Mouse (Mus musculus) neural tube, embryonic 15.5 days (tissue): ENCODE results near the gene Clcn6. TPM values are rescaled to one million over a fixed set of nuclear protein-coding genes. Genes with fewer than 3 reads are reported as not detected.
A peak's percentile ranks its signal among the peaks of the same experiment; 100 is the strongest.

Experiments
- ATAC-seq: fragments of 200-750 bp; cut with Nextera tagmentation; 2 replicates; pipeline ENCODE4 v1.8.0; 2017; ENCODE audit warnings: mild to moderate bottlenecking, moderate TSS enrichment, moderate library complexity; ENCODE audit not compliant: low FRiP score
- H3K27ac ChIP-seq: fragments of 300-500 bp; sonication (generic); replicated peaks from 2 replicates; pipeline ENCODE4 v1.5.1; 2015; ENCODE audit warnings: mild to moderate bottlenecking, inconsistent platforms
- H3K27me3 ChIP-seq: fragments of 300-500 bp; sonication (generic); replicated peaks from 2 replicates; pipeline ENCODE4 v1.6.1; 2015; ENCODE audit warnings: inconsistent platforms
- H3K36me3 ChIP-seq: fragments of 300-500 bp; sonication (generic); 2 replicates; pipeline ENCODE4 v1.6.1; 2015; ENCODE audit warnings: inconsistent platforms
- H3K4me1 ChIP-seq: fragments of 300-500 bp; sonication (generic); 2 replicates; pipeline ENCODE4 v1.6.1; 2015; ENCODE audit warnings: inconsistent platforms
- H3K4me2 ChIP-seq: fragments of 300-500 bp; sonication (generic); 2 replicates; pipeline ENCODE4 v1.6.1; 2015; ENCODE audit warnings: inconsistent platforms, mild to moderate bottlenecking, moderate library complexity
- H3K4me3 ChIP-seq: fragments of 300-500 bp; sonication (generic); replicated peaks from 2 replicates; pipeline ENCODE4 v1.5.1; 2015; ENCODE audit warnings: mild to moderate bottlenecking, inconsistent platforms
- H3K9ac ChIP-seq: fragments of 300-500 bp; sonication (generic); replicated peaks from 2 replicates; pipeline ENCODE4 v1.6.1; 2015; ENCODE audit warnings: mild to moderate bottlenecking, inconsistent platforms
- H3K9me3 ChIP-seq: fragments of 300-500 bp; sonication (generic); replicated peaks from 2 replicates; pipeline ENCODE4 v1.6.1; 2016; ENCODE audit warnings: inconsistent platforms
- WGBS: fragments of 180-500 bp; shearing (Covaris S2); methylation state at CpG from one replicate; pipeline ENCODE4 v1.1.7; 2015; ENCODE audit warnings: mixed read lengths; 5-methylcytosine and 5-hydroxymethylcytosine counted together
- polyA plus RNA-seq: library from polyadenylated mRNA; unstranded; fragments of >200 nt; fragmentation: Nextera tagmentation; extraction: Ambion mirVana; gene quantifications from 2 replicates; pipeline ENCODE4 v1.2.1, GENCODE M21; 2015

The Clcn6 gene
- polyA plus RNA-seq, result 28.0 and 29.0 TPM in 2 replicates

DNA sequence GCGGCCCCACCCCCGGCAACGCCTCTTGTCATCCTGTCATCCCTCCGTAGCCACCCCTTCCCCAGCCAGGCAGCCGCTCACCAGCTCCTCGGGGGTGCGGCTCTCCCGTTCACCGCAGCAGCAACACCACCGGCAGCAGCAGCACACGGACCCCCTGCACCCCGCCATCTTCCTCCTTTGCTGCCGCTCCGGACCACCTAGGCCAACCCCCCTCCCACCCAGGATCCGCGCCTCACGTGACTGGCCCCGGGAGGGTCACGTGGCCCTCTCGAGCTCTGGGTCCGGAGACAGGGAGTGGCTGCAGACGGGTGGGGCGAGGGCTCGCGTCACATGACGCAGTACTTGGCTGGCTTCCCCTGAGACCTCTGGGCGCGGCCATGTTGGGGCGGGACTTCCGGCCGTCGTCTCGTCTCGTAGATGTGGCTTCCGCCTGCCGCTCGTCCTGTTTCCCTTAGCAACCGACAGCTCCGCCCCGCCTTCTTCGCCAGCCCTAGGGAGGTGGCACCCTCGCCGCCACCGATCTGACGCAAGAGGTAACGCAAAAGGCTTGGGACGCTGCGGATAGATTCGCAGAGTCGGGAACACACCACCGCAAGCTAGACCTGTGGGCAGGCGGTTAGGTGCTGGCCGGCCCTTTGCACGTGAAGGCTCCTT is at the start of gene Clcn6, which contains the start of gene Mthfr:
Clcn6 (minus strand) TSS at position 222 of the 654 bp plus-strand sequence.
Mthfr (plus strand) TSS at position 478 of the 654 bp plus-strand sequence.
- ATAC-seq, result peak; percentile 93
- H3K36me3 ChIP-seq, result peaks cover 14% of the 10 kb centered on the region
- peak within 1 kb of the TSS; percentile 86 for H3K4me2 ChIP-seq
- peaks cover 55% of the 10 kb centered on the region for H3K4me1 ChIP-seq
- H3K27me3 ChIP-seq, result no peaks in the 10 kb centered on the region
- H3K9ac ChIP-seq, result peak within 1 kb of the TSS; percentile 81
- H3K4me3 ChIP-seq, result peak within 1 kb of the TSS; percentile 92
- WGBS, result under 1% methylated on average over 53 of the region's 54 CpGs
- H3K9me3 ChIP-seq, result no peaks in the 10 kb centered on the region
- H3K27ac ChIP-seq, result peak within 1 kb of the TSS; percentile 94

DNA sequence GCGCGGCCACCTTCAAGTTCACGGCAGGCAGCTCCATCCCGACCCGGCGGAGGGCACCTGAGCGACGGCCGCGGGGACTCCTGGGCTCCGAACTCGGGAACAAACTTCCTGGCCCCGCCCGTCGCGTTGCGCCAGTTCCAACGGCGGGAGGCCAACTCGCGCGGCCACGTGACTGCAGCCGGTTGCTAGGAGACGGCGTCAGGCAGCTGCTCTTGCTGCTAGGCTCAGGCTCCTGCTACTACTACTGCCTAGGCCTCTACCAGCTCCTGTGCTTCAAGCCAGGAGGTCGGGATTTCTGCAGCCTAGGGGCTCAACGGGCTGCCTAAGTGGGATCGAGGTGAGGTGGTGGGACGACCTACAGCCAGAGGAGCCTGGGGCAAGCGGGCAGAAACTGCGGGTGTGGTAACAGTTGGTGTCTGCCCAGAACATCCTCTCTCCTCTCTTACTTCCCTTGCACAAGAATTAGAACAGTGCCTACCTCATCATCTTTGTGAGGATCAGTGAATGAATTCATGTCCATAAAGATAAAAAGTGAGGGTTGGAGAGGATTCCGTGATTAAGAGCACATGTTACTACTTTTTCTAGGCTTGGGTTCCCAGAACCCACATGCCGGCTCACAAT is 49.4 kb upstream of the Clcn6 start, which contains the start of gene Agtrap:
Agtrap (minus strand) TSS at position 125 of the 621 bp plus-strand sequence.
- Histone ChIP-seq H3K4me2 (peak within 1 kb of the TSS; percentile 83), H3K4me1 (peaks cover 37% of the 10 kb centered on the region), H3K27ac (peak within 1 kb of the TSS; percentile 70), H3K27me3 (no peaks in the 10 kb centered on the region), H3K36me3 (no peaks in the 10 kb centered on the region), H3K9ac (peak within 1 kb of the TSS; percentile 52), H3K4me3 (peak within 1 kb of the TSS; percentile 56), H3K9me3 (no peaks in the 10 kb centered on the region)
- WGBS, result 4% methylated on average over 34 of the region's 34 CpGs
- peak; percentile 92 for ATAC-seq

DNA sequence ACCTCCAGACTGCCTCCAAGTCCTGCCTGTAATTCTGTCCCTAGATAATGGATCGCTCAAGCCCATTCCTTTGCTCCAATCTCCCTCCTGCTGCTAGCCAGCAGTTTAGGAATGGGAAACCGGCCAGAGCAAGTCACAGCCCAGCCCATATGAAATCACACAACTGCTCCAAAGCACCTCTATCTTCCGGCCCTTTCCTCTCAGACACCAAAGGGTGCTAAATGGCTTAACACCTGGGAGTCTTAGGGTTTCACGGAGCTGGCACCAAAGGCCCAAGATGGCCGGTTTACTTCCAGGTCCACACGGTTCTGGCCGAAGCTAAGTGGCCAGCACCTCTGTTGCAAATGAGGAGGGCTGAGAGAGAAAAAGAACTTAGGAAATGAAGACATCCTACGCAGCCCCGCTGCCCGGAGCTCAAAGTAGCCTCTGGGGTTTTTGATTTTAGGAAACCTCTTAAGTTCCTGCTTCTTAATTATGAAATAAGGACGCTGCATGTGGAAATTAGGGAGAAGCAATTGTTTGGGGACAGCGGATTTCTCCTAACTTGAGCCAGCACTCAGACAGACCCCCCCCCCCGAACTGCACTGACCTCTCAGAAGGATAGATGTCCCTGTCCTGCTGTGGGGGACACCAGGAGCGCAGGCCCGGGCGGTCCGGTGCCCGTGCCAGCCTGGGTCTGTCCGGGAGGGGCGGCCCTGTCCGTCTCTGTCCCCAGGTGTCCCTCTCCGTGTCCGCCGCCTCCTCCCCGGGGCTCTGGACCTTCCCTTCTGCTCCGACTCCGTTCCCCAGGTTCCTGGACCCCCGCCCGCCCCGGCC is 48.7 kb upstream of the Clcn6 start:
- Histone ChIP-seq H3K36me3 (no peaks in the 10 kb centered on the region), H3K4me2 (peak overlapping the region; percentile 83), H3K9me3 (no peaks in the 10 kb centered on the region), H3K9ac (peak overlapping the region; percentile 48), H3K27me3 (no peaks in the 10 kb centered on the region), H3K4me1 (peaks cover 37% of the 10 kb centered on the region), H3K4me3 (peak overlapping the region; percentile 56), H3K27ac (0 out of 2 replicates have a peak overlapping the region, but pooled peaks have one; percentile 25)
- ATAC-seq, result peak; percentile 56
- 3% methylated on average over 26 of the region's 30 CpGs for WGBS

DNA sequence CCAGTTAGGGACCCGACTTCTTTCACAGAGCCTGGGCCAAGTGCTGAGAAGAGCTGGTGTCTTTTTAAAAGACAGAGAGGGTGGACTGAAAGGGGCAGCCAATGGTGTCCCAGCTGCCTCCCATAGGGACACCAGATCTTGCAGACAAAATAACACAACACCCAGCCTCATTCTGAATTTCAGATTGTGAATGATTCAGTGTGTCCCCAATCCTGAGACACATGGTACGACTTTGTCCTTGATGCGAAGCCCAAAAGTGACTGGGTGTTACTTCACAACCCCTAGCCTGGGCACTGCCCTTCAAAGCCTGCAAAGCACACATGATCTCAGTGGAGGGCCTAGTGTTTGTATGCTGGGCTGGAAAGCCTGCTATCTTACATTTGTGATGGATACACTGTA is 47.3 kb upstream of the Clcn6 start:
- H3K27me3 ChIP-seq, result no peaks in the 10 kb centered on the region
- H3K4me3 ChIP-seq, result no peak overlapping the region
- WGBS, result 82% methylated on average over 3 of the region's 3 CpGs
- peaks cover 37% of the 10 kb centered on the region for H3K4me1 ChIP-seq
- H3K27ac ChIP-seq, result no peak overlapping the region
- ATAC-seq, result no peak
- no peak overlapping the region for H3K4me2 ChIP-seq
- no peak overlapping the region for H3K9ac ChIP-seq
- no peaks in the 10 kb centered on the region for H3K36me3 ChIP-seq
- H3K9me3 ChIP-seq, result no peaks in the 10 kb centered on the region

DNA sequence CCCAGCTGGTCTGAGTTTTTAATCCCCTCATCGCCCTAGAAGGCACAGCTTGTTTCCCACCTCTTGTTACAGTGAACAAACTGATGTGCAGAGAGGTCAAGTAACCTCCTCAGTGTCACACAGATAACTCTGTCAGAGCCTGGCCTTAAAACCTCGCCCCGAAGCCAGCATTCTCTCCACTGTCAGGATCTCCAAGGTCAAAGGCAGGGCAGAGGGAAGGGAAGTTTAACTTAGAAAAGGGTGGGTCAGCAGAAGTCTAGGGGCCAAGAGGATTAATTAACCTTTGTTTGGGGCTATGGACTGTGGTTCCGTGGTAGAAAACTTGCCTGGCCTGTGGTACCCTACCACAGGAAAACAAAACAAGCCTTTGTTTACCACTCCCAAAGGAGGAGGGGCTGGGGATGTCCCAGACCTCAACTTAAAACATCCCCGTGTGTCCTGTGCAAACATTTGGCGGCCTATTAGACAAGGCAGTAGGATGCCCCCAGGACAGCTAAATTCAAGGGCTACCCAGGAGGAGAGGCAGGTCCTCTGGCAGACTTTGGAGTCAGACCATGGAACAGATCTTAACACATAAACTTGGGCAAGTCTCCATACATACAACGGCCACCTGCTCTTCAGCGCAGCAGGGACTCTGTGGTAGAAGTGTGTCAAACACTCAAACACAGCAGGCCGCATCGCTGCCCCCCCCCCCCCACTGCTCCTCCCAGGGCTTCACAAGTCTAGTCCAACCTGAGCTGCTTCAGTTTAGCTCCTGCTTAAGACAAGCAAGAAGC is 46.7 kb upstream of the Clcn6 start:
- H3K9me3 ChIP-seq, result no peaks in the 10 kb centered on the region
- H3K4me1 ChIP-seq, result peaks cover 37% of the 10 kb centered on the region
- 44% methylated on average over 10 of the region's 10 CpGs for WGBS
- H3K27me3 ChIP-seq, result no peaks in the 10 kb centered on the region
- H3K4me3 ChIP-seq, result no peak overlapping the region
- ATAC-seq, result no peak
- no peaks in the 10 kb centered on the region for H3K36me3 ChIP-seq
- H3K27ac ChIP-seq, result no peak overlapping the region
- H3K9ac ChIP-seq, result no peak overlapping the region
- no peak overlapping the region for H3K4me2 ChIP-seq

DNA sequence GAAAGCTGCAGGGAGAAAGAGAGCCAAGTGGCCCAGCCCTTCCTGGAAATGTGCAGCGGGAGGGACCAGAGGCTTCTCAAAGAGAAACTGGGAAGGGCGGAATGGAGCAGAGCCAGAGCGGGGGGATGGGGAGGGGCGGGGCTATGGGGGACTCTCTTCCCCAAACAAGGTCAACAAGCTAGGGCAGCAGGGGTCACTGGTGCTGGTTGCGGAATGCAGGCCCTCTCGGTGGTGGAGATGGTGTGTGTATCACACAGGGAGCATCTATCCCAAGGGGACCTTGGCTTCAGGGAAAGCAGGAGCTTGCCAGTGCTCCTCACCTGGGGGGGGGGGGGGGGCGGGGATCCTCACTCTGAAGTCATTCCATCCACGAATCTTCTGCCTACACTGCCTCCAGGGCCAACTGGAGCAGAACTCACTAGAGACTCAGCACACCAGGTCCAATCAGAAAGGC is 45.7 kb upstream of the Clcn6 start:
- no peak overlapping the region for H3K9ac ChIP-seq
- H3K27me3 ChIP-seq, result no peaks in the 10 kb centered on the region
- no peak overlapping the region for H3K27ac ChIP-seq
- no peak overlapping the region for H3K4me2 ChIP-seq
- no peak for ATAC-seq
- peaks cover 37% of the 10 kb centered on the region for H3K4me1 ChIP-seq
- no peaks in the 10 kb centered on the region for H3K9me3 ChIP-seq
- no peaks in the 10 kb centered on the region for H3K36me3 ChIP-seq
- 21% methylated on average over 7 of the region's 8 CpGs for WGBS
- H3K4me3 ChIP-seq, result no peak overlapping the region

DNA sequence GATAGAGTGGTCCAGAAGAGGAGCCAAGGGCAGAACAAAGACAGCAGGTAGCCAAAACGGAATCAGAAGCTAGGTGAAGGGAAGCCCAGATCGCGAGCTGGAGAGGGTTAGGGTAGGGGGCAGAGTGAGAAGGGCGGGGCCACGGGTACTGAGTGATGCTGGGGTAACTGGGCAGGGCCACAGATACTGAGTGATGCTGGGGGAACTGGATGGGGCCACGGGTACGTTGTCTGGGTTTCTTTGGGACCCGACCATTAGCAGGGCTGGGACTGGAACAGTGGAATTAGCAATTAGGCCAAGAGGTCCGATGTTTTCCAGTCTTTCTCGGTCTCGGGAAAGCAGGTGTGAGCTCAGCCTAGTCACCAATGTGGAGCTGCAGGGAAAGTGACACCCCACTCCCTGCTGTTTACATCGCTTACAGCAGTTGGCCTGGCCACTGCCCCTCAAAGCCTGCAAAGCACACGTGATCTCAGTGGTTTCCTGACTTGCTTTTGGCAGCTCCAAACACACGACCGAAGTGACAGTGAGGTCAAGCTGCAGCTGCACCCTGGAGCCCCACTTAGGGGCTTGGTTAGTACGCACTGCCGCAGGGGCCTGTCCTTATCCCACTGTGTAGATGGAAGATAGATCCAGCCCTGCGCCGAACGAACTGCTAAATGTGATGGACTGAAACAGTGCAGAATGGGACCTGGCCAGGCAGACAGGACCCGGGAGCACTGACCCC is 44.7 kb upstream of the Clcn6 start:
- H3K9me3 ChIP-seq, result no peaks in the 10 kb centered on the region
- H3K36me3 ChIP-seq, result no peaks in the 10 kb centered on the region
- H3K4me1 ChIP-seq, result peaks cover 32% of the 10 kb centered on the region
- 64% methylated on average over 21 of the region's 21 CpGs for whole genome bisulfite sequencing
- no peak for ATAC-seq
- H3K4me3 ChIP-seq, result no peak overlapping the region
- no peak overlapping the region for H3K4me2 ChIP-seq
- no peaks in the 10 kb centered on the region for H3K27me3 ChIP-seq
- no peak overlapping the region for H3K9ac ChIP-seq
- no peak overlapping the region for H3K27ac ChIP-seq

DNA sequence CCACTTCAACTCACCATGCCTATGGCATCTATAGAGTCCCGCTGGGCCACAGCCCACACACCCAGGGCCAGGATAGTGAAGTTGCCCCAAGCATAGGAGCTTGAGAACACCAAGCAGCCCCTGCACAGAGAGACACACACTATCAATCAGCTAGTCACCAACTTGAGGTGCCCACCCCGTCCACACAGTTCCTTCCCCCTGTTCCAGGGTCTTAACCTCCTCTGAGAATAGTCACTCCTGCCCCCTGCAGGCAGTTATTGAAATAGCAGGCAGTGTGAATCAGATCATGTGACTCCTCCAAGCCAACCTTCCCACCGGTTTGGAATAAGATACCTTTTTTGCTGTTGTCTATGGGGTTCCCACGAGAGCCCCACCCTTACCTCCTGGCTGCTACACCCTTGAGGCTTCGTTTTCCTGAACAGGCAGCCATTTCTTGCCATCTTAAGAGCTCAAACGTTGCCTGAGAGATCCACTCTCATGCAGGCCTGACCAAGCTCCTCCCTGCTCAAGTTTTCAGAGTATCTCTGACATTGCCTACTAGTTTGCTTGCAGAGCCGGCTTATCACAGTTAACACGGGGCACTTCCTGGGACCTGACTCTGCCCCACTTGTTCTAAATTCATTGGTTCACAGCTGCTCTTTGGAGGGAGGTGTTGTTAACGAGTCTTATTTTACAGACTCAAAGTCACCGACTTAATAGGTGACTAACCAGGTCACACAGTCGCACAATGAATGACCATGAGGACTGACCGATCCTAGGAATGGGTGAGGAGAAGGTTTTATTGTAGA is 43.8 kb upstream of the Clcn6 start:
- no peaks in the 10 kb centered on the region for H3K9me3 ChIP-seq
- no peak overlapping the region for H3K4me2 ChIP-seq
- no peak overlapping the region for H3K4me3 ChIP-seq
- H3K9ac ChIP-seq, result no peak overlapping the region
- no peaks in the 10 kb centered on the region for H3K27me3 ChIP-seq
- H3K27ac ChIP-seq, result no peak overlapping the region
- ATAC-seq, result no peak
- H3K4me1 ChIP-seq, result peaks cover 24% of the 10 kb centered on the region
- 52% methylated on average over 12 of the region's 12 CpGs for WGBS
- no peaks in the 10 kb centered on the region for H3K36me3 ChIP-seq

DNA sequence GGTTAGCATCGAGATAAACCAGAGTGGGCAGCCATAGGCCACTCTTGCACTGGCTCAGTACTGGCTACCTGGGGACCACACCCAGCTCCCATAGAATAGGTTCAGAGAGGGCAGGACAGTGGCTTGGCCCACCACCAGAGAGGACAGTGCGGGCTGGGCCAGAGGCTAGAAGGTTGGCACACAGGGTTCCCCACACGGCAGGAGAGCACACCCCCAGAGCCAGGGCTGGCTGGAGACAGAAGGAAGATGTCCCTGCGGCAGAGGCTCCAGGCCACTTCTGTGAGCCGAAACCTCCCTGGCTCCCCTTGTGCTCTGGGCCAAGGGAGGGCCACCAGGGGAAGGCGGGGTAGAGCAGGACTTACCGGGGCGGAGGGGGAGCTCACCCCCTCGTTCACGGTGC is 42.6 kb upstream of the Clcn6 start:
- no peaks in the 10 kb centered on the region for H3K9me3 ChIP-seq
- WGBS, result 95% methylated on average over 10 of the region's 10 CpGs
- H3K4me3 ChIP-seq, result no peak overlapping the region
- no peaks in the 10 kb centered on the region for H3K36me3 ChIP-seq
- no peaks in the 10 kb centered on the region for H3K27me3 ChIP-seq
- H3K4me1 ChIP-seq, result peaks cover 14% of the 10 kb centered on the region
- H3K27ac ChIP-seq, result no peak overlapping the region
- H3K9ac ChIP-seq, result no peak overlapping the region
- no peak for ATAC-seq
- no peak overlapping the region for H3K4me2 ChIP-seq

DNA sequence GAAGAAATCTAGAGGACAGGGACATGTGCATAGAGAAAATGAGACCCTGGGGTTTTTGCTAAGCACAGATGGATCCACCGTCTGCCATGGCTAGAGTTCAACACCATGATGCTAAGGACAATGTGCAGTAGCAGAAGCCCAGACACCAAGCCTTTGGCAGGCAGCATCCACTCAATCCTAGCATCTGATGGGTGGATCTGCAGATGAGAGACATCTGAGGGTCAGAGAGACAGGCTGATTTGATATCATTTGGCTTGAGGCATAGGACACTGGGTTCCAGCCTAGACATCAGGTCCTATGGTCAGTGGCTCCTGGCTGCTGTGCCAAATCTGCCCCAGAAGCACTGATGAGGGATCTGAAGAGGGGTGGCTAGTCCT is 42.0 kb upstream of the Clcn6 start:
- WGBS, result 79% methylated on average over 1 of the region's 1 CpGs
- Histone ChIP-seq H3K9ac (no peak overlapping the region), H3K36me3 (no peaks in the 10 kb centered on the region), H3K4me1 (peaks cover 14% of the 10 kb centered on the region), H3K27ac (no peak overlapping the region), H3K9me3 (no peaks in the 10 kb centered on the region), H3K27me3 (no peaks in the 10 kb centered on the region), H3K4me3 (no peak overlapping the region), H3K4me2 (no peak overlapping the region)
- ATAC-seq, result no peak
